Mouse (Mus musculus) kidney, embryonic 14.5 days (tissue): Measurements from ENCODE around the gene Cd81. TPM values are rescaled to one million over a fixed set of nuclear protein-coding genes. Genes with fewer than 3 reads are reported as not detected.

Source experiments
- ATAC-seq: fragments of 200-750 bp; cut with Nextera tagmentation; 2 replicates; pipeline ENCODE4 v1.8.0; 2017; ENCODE audit warnings: moderate number of reproducible peaks, mild to moderate bottlenecking, moderate TSS enrichment, moderate library complexity; ENCODE audit not compliant: low FRiP score, low TSS enrichment
- H3K27ac ChIP-seq: fragments of 300-500 bp; sonication (generic); 2 replicates; pipeline ENCODE4 v1.5.1; 2014; ENCODE audit warnings: low read depth, mild to moderate bottlenecking, low read length, moderate library complexity, mixed read lengths
- H3K27me3 ChIP-seq: fragments of 300-500 bp; sonication (generic); 2 replicates; pipeline ENCODE4 v1.6.1; 2014; ENCODE audit warnings: mild to moderate bottlenecking, low read length; ENCODE audit not compliant: control insufficient read depth, insufficient read depth
- H3K36me3 ChIP-seq: fragments of 300-500 bp; sonication (generic); 2 replicates; pipeline ENCODE4 v1.6.1; 2014; ENCODE audit warnings: low read length, mixed read lengths; ENCODE audit not compliant: control insufficient read depth, insufficient read depth
- H3K4me1 ChIP-seq: fragments of 300-500 bp; sonication (generic); 2 replicates; pipeline ENCODE4 v1.6.1; 2014; ENCODE audit warnings: low read length, mixed read lengths; ENCODE audit not compliant: control insufficient read depth, insufficient read depth
- H3K4me2 ChIP-seq: fragments of 300-500 bp; sonication (generic); replicated peaks from 2 replicates; pipeline ENCODE4 v1.6.1; 2014; ENCODE audit warnings: low read depth, mild to moderate bottlenecking, low read length
- H3K4me3 ChIP-seq: fragments of 300-500 bp; sonication (generic); 2 replicates; pipeline ENCODE4 v1.5.1; 2014; ENCODE audit warnings: mild to moderate bottlenecking, low read length
- H3K9ac ChIP-seq: fragments of 300-500 bp; sonication (generic); 2 replicates; pipeline ENCODE4 v1.6.1; 2014; ENCODE audit warnings: low read depth, mild to moderate bottlenecking, low read length, moderate library complexity
- H3K9me3 ChIP-seq: fragments of 300-500 bp; sonication (generic); 2 replicates; pipeline ENCODE4 v1.6.1; 2016; ENCODE audit warnings: low read length; ENCODE audit not compliant: control insufficient read depth
- WGBS: fragments of 180-500 bp; shearing (Covaris S2); extraction: QIAGEN DNeasy Blood & Tissue Kit; methylation state at CpG from one replicate; pipeline ENCODE4 v1.1.7; 2014; 5-methylcytosine and 5-hydroxymethylcytosine counted together
- polyA plus RNA-seq: library from polyadenylated mRNA; unstranded; fragments of >200 nt; fragmentation: Nextera tagmentation; extraction: Ambion mirVana; gene quantifications from 2 replicates; pipeline ENCODE4 v1.2.1, GENCODE M21; 2014

Gene Cd81
- polyA plus RNA-seq, 1 experiment from 2014 or later, result 477 TPM

DNA sequence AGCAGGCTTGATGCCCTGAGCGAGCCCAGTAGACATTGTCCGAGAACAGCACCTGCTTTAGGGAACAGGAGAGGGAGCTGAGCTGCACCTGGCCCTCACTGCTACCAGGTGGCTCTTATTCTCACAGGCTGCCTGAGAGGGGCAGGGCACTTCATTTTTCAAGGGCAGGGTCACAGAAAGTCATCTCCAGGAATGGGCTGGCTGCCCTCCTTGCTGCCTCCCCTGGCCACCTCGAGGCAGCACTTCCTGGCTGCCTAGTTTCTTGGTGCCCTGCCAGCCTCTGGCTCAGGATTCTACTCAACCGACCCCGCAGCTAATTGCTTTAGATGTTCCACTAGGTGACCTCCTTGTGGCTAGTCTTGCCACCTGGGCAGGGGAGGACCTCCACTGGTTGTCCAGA is 55.7 kb downstream of the Cd81 start:
- H3K4me1 ChIP-seq, result peaks cover 13% of the 10 kb centered on the region
- no peak for ATAC-seq
- peak overlapping the region; percentile 19 for H3K4me2 ChIP-seq
- no peaks in the 10 kb centered on the region for H3K36me3 ChIP-seq
- no peak overlapping the region for H3K27ac ChIP-seq
- H3K27me3 ChIP-seq, result peaks cover 29% of the 10 kb centered on the region
- WGBS, result 31% methylated on average over 5 of the region's 5 CpGs
- H3K4me3 ChIP-seq, result no peak overlapping the region
- no peak overlapping the region for H3K9ac ChIP-seq
- no peaks in the 10 kb centered on the region for H3K9me3 ChIP-seq

DNA sequence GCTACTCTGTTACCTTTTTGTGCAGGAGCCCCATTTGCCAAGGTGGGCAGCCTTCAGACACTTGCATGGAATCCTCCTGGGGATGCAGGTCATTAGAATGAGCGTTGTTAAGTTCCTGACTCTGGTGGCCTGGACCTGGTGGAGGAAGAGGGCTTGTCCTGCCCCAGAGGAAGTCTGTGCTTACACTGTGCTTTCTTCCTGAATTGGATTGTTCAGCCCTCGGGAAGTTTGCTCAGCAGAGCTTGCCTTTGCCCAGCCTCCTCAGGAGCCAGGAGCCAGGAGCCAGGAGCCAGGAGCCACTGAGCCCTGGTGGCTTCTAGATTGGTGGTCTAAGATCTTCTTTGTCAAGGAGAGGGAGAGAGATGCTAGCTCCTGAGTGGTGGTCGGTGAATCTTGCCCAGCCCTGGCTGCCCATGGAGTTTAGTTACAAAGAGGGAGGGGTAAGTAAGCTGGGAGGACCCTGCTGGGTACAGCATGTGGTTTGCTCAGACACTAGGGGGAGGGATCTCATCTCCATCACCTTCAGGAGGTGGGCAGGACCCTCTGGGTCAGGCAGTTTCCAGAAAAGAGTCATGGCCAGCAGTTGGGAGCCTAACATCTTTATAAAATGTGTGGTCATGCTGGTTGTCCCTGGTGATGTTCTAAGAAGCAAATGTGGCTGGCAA is 56.6 kb downstream of the Cd81 start:
- Histone ChIP-seq H3K4me2 (peak overlapping the region; percentile 19), H3K27ac (peak overlapping the region; percentile 42; the same call in 1 of the 2 replicates), H3K9ac (no peak overlapping the region), H3K9me3 (no peaks in the 10 kb centered on the region), H3K4me1 (peaks cover 13% of the 10 kb centered on the region), H3K36me3 (no peaks in the 10 kb centered on the region), H3K4me3 (no peak overlapping the region), H3K27me3 (peaks cover 29% of the 10 kb centered on the region)
- 16% methylated on average over 3 of the region's 3 CpGs for WGBS
- no peak for ATAC-seq

DNA sequence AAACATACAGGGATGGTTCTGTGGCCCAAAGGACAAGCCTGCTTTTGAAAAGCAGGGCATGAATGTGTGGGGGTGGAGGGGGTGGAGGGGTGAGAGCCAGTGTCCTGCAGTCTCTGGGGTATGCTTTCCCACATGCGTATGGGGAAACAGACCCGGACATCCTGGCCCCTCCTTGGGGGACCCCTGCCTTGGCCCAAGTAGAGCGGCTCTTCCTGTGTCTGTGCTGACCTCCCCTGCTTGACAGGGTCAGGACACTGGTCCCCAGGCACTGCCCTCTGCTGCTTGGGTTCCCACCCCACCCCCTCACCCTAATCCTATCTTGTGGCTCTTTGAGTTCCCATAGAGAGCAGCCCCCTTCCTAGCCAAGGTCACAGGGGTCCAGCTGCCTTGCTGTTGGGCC is 57.2 kb downstream of the Cd81 start:
- Histone ChIP-seq H3K36me3 (no peaks in the 10 kb centered on the region), H3K9me3 (no peaks in the 10 kb centered on the region), H3K9ac (no peak overlapping the region), H3K4me3 (no peak overlapping the region), H3K4me2 (no peak overlapping the region), H3K4me1 (peaks cover 13% of the 10 kb centered on the region), H3K27me3 (peaks cover 29% of the 10 kb centered on the region), H3K27ac (no peak overlapping the region)
- ATAC-seq, result no peak
- WGBS, result 62% methylated on average over 3 of the region's 3 CpGs

DNA sequence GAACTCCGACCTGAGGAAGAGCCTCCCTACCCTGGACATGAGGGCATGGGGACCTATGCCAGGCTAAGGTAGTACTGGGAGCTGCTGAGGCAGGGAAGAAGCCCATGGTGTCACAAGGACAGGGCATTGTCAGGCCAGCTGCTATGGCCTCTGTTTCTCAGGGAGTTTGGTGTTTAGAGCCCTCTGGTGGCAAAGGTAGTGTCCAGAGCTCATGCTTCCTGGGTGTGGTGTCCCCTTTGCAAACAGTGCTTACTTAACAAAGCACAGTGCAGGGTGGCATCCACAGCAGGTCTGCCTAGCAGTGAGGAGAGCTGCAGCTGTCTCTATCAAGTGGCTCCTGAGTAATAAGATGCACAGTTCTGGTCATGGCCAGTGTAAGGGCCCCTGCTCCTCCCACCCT is 58.3 kb downstream of the Cd81 start:
- peaks cover 27% of the 10 kb centered on the region for H3K27me3 ChIP-seq
- no peaks in the 10 kb centered on the region for H3K9me3 ChIP-seq
- no peak for ATAC-seq
- H3K4me3 ChIP-seq, result no peak overlapping the region
- peaks cover 13% of the 10 kb centered on the region for H3K4me1 ChIP-seq
- H3K27ac ChIP-seq, result no peak overlapping the region
- no peak overlapping the region for H3K4me2 ChIP-seq
- 83% methylated on average over 1 of the region's 1 CpGs for WGBS
- H3K36me3 ChIP-seq, result no peaks in the 10 kb centered on the region
- no peak overlapping the region for H3K9ac ChIP-seq

DNA sequence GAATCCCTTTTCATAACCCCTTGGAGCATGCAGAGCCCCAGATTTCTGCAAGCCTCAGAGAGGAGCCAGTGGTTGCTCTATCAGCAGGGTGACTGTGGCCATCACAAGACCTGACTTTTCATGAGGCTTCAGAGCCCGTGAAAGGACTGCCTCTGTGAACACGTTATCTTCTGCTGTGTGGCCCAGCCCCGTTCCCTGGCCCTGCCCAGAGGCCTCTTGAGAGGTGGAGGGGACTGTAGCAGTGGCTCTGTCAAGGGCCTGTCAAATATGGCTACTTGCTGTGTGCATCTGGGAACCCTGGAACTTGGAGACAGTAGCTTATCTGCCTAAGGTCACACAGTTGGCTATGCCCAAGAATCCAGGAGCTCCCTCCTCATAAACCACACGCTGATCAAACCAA is 59.2 kb downstream of the Cd81 start:
- no peak for ATAC-seq
- Histone ChIP-seq H3K9me3 (no peaks in the 10 kb centered on the region), H3K27ac (no peak overlapping the region), H3K4me2 (no peak overlapping the region), H3K27me3 (peaks cover 19% of the 10 kb centered on the region), H3K4me3 (no peak overlapping the region), H3K36me3 (no peaks in the 10 kb centered on the region), H3K4me1 (peaks cover 10% of the 10 kb centered on the region), H3K9ac (no peak overlapping the region)
- 68% methylated on average over 4 of the region's 4 CpGs for WGBS

DNA sequence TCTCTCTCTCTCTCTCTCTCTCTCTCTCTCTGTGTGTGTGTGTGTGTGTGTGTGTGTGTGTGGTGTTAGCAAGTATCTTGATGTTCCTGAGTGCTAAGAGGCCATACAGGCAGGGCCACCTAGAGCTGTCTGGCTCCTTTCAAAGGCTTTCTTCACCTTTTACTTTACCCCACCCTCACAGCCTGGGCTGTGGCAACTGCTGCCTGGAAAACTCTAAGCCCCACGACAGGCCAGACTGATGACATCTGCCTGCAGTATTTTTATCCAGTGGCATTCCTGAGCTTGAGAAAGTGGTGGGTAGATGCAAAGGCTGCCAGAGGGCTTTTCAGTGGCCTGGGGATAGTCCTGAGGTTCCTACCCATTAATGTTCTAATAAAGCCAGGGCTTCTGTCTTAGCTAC is 59.9 kb downstream of the Cd81 start:
- H3K27me3 ChIP-seq, result peaks cover 12% of the 10 kb centered on the region
- no peaks in the 10 kb centered on the region for H3K36me3 ChIP-seq
- ATAC-seq, result no peak
- no peaks in the 10 kb centered on the region for H3K9me3 ChIP-seq
- H3K4me3 ChIP-seq, result no peak overlapping the region
- H3K27ac ChIP-seq, result no peak overlapping the region
- WGBS, result 19% methylated on average over 1 of the region's 1 CpGs
- H3K4me1 ChIP-seq, result peaks cover 3% of the 10 kb centered on the region
- H3K9ac ChIP-seq, result no peak overlapping the region
- no peak overlapping the region for H3K4me2 ChIP-seq

DNA sequence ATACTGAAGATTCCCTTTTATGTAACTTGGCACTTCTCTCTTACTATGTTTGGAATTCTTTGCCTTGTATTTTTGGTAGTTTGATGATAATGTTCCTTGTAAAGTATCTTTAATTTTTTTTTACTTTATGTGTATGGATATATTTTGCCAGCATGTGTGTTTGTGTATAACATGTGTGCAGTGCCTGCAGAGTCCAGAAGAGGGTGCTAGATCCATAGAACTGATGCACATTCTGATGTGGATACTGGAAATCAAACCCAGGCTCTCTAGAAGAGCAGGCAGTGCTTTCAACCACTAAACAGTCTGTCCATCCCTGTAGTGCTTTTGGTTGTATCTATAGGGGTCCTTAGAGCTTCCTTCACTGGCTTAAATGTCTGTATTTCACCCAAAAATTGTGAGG is 62.2 kb downstream of the Cd81 start:
- Histone ChIP-seq H3K4me1 (peaks cover 11% of the 10 kb centered on the region), H3K9me3 (no peaks in the 10 kb centered on the region), H3K27me3 (no peaks in the 10 kb centered on the region), H3K4me3 (no peak overlapping the region), H3K36me3 (no peaks in the 10 kb centered on the region), H3K9ac (no peak overlapping the region), H3K4me2 (no peak overlapping the region), H3K27ac (no peak overlapping the region)
- no peak for ATAC-seq

DNA sequence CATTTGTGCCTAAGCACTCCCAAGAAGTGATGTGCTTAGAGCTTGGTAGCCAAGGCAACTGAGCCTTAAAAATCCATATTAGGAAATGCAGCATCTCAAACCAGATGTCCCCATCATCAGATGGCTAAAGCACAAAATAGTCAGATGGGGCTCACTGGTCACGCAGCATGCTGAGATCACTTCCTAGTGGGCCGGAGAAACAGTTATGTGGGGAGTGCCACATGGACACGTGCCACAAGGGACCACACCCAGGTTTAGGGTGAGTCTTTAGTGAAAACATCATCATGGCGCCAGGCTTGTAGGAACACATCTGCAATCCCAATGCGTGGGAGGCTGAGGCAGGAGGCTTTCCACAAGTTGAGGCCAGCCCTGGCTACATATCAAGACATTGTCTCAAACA is 64.0 kb downstream of the Cd81 start:
- Histone ChIP-seq H3K9me3 (no peaks in the 10 kb centered on the region), H3K9ac (no peak overlapping the region), H3K4me1 (peaks cover 19% of the 10 kb centered on the region), H3K4me2 (no peak overlapping the region), H3K27ac (no peak overlapping the region), H3K36me3 (no peaks in the 10 kb centered on the region), H3K27me3 (no peaks in the 10 kb centered on the region), H3K4me3 (no peak overlapping the region)
- ATAC-seq, result no peak
- 86% methylated on average over 5 of the region's 5 CpGs for WGBS
